Mouse (Mus musculus) midbrain, embryonic 13.5 days (tissue): ENCODE data around the gene Pgam1. TPM values are rescaled to one million over a fixed set of nuclear protein-coding genes. Genes with fewer than 3 reads are reported as not detected.
"Not testable (repeated sequence)": the region's sequence is repeated elsewhere in the genome, so short reads cannot be mapped to it uniquely, and the experiment has no call there.

ENCODE experiments used
- ATAC-seq: fragments of 200-750 bp; cut with Nextera tagmentation; 2 replicates; pipeline ENCODE4 v1.8.0; 2017; ENCODE audit warnings: mild to moderate bottlenecking, moderate TSS enrichment, moderate library complexity
- H3K27ac ChIP-seq: fragments of 300-500 bp; sonication (generic); 2 replicates; pipeline ENCODE4 v1.5.1; 2015; ENCODE audit warnings: inconsistent platforms, mild to moderate bottlenecking, moderate library complexity
- H3K27me3 ChIP-seq: fragments of 300-500 bp; sonication (generic); 2 replicates; pipeline ENCODE4 v1.6.1; 2015; ENCODE audit warnings: mild to moderate bottlenecking, inconsistent platforms
- H3K36me3 ChIP-seq: fragments of 300-500 bp; sonication (generic); 2 replicates; pipeline ENCODE4 v1.6.1; 2015; ENCODE audit warnings: mild to moderate bottlenecking, inconsistent platforms
- H3K4me1 ChIP-seq: fragments of 300-500 bp; sonication (generic); replicated peaks from 2 replicates; pipeline ENCODE4 v1.6.1; 2015; ENCODE audit warnings: inconsistent platforms
- H3K4me2 ChIP-seq: fragments of 300-500 bp; sonication (generic); replicated peaks from 2 replicates; pipeline ENCODE4 v1.6.1; 2015; ENCODE audit warnings: moderate library complexity, mild to moderate bottlenecking, inconsistent platforms
- H3K4me3 ChIP-seq: fragments of 300-500 bp; sonication (generic); replicated peaks from 2 replicates; pipeline ENCODE4 v1.5.1; 2015; ENCODE audit warnings: mild to moderate bottlenecking, inconsistent platforms
- H3K9ac ChIP-seq: fragments of 300-500 bp; sonication (generic); replicated peaks from 2 replicates; pipeline ENCODE4 v1.6.1; 2015; ENCODE audit warnings: mild to moderate bottlenecking, inconsistent platforms
- H3K9me3 ChIP-seq: fragments of 300-500 bp; sonication (generic); 2 replicates; pipeline ENCODE4 v1.6.1; 2016; ENCODE audit warnings: mild to moderate bottlenecking, inconsistent platforms
- WGBS: fragments of 180-500 bp; shearing (Covaris S2); methylation state at CpG from one replicate; pipeline ENCODE4 v1.1.7; 2015; 5-methylcytosine and 5-hydroxymethylcytosine counted together
- polyA plus RNA-seq: library from polyadenylated mRNA; unstranded; fragments of >200 nt; fragmentation: Nextera tagmentation; extraction: Ambion mirVana; gene quantifications from 2 replicates; pipeline ENCODE4 v1.2.1, GENCODE M21; 2015

Pgam1 gene
- polyA plus RNA-seq, 1 experiment from 2014 or later: 453 TPM

- H3K4me2 ChIP-seq: peak overlapping the region; percentile 86
These were observed 2.3 kb downstream of the Pgam1 start for GRCm38 (mm10) chr19:41913774-41914591.

GRCm38 (mm10) chr19:41914592-41914882, 2.8 kb downstream of the Pgam1 start:
- H3K27ac ChIP-seq, H3K9ac ChIP-seq, H3K4me3 ChIP-seq, H3K27me3 ChIP-seq, H3K9me3 ChIP-seq, ATAC-seq: not testable (repeated sequence)
- Histone ChIP-seq H3K4me2 (peak overlapping the region; percentile 86; the same call in 1 of the 2 replicates), H3K36me3 (peaks cover 32% of the 10 kb centered on the region), H3K4me1 (peaks cover 26% of the 10 kb centered on the region)

More at GRCm38 (mm10) chr19:41913774-41914591, 2.3 kb downstream of the Pgam1 start:
- no peak for ATAC-seq
- Histone ChIP-seq H3K9ac (peak overlapping the region; percentile 93), H3K4me1 (peaks cover 26% of the 10 kb centered on the region), H3K9me3 (no peaks in the 10 kb centered on the region), H3K27ac (0 out of 2 replicates have a peak overlapping the region, but pooled peaks have one; percentile 15), H3K4me3 (peak overlapping the region; percentile 90), H3K36me3 (peaks cover 26% of the 10 kb centered on the region), H3K27me3 (no peaks in the 10 kb centered on the region)
- 26% methylated on average over 6 of the region's 6 CpGs for WGBS

- Histone ChIP-seq H3K4me2 (no peak overlapping the region), H3K9me3 (no peaks in the 10 kb centered on the region), H3K36me3 (peaks cover 37% of the 10 kb centered on the region), H3K27ac (no peak overlapping the region), H3K4me1 (peaks cover 26% of the 10 kb centered on the region), H3K9ac (no peak overlapping the region), H3K4me3 (no peak overlapping the region), H3K27me3 (no peaks in the 10 kb centered on the region)
- 95% methylated on average over 3 of the region's 3 CpGs for WGBS
- ATAC-seq: no peak
These were observed 3.6 kb downstream of the Pgam1 start for GRCm38 (mm10) chr19:41915294-41915693.

GRCm38 (mm10) chr19:41916853-41917252, 5.1 kb downstream of the Pgam1 start:
- WGBS: 92% methylated on average over 4 of the region's 4 CpGs

GRCm38 (mm10) chr19:41919471-41919870, 7.7 kb downstream of the Pgam1 start:
- Histone ChIP-seq H3K4me1 (peaks cover 6% of the 10 kb centered on the region), H3K36me3 (peaks cover 65% of the 10 kb centered on the region), H3K4me2 (no peak overlapping the region), H3K9me3 (no peaks in the 10 kb centered on the region), H3K27ac (no peak overlapping the region), H3K9ac (no peak overlapping the region), H3K27me3 (no peaks in the 10 kb centered on the region), H3K4me3 (no peak overlapping the region)
- WGBS: 80% methylated on average over 4 of the region's 4 CpGs
- no peak for ATAC-seq

More at GRCm38 (mm10) chr19:41916853-41917252, 5.1 kb downstream of the Pgam1 start:
- Histone ChIP-seq H3K27ac (no peak overlapping the region), H3K9ac (no peak overlapping the region), H3K4me3 (no peak overlapping the region), H3K9me3 (no peaks in the 10 kb centered on the region), H3K27me3 (no peaks in the 10 kb centered on the region), H3K4me1 (peaks cover 26% of the 10 kb centered on the region), H3K4me2 (no peak overlapping the region), H3K36me3 (peaks cover 42% of the 10 kb centered on the region)
- ATAC-seq: no peak

GRCm38 (mm10) chr19:41920412-41921067, 8.8 kb downstream of the Pgam1 start:
- ATAC-seq: no peak
- Histone ChIP-seq H3K9me3 (no peaks in the 10 kb centered on the region), H3K27me3 (no peaks in the 10 kb centered on the region), H3K27ac (no peak overlapping the region), H3K4me2 (no peak overlapping the region), H3K9ac (no peak overlapping the region), H3K36me3 (peaks cover 71% of the 10 kb centered on the region), H3K4me1 (no peaks in the 10 kb centered on the region), H3K4me3 (no peak overlapping the region)
- WGBS: 79% methylated on average over 5 of the region's 5 CpGs

GRCm38 (mm10) chr19:41932686-41933085, 21.0 kb downstream of the Pgam1 start:
- under 1% methylated on average over 28 of the region's 28 CpGs for WGBS
- H3K27me3 ChIP-seq: no peaks in the 10 kb centered on the region
- peaks cover 28% of the 10 kb centered on the region for H3K36me3 ChIP-seq
- H3K4me1 ChIP-seq: peaks cover 28% of the 10 kb centered on the region
- H3K4me2 ChIP-seq: peak overlapping the region; percentile 85
- H3K4me3 ChIP-seq: peak overlapping the region; percentile 86
- H3K9ac ChIP-seq: peak overlapping the region; percentile 79
- H3K27ac ChIP-seq: peak overlapping the region; percentile 48
- no peaks in the 10 kb centered on the region for H3K9me3 ChIP-seq
- no peak; the same call in 1 of the 2 replicates for ATAC-seq

GRCm38 (mm10) chr19:41933179-41934086, 21.7 kb downstream of the Pgam1 start, which contains the start of the genes Exosc1 and Zdhhc16:
TSS of gene Exosc1 (minus strand) at chr19:41933423.
TSS of gene Zdhhc16 (plus strand) at chr19:41933480.
- under 1% methylated on average over 47 of the region's 47 CpGs for WGBS
- H3K9ac ChIP-seq: peak within 1 kb of the TSS; percentile 85
- H3K27ac ChIP-seq: peak within 1 kb of the TSS; percentile 51
- peak; percentile 100 for ATAC-seq
- H3K4me2 ChIP-seq: peak within 1 kb of the TSS; percentile 85
- peaks cover 28% of the 10 kb centered on the region for H3K36me3 ChIP-seq
- no peaks in the 10 kb centered on the region for H3K27me3 ChIP-seq
- H3K4me3 ChIP-seq: peak within 1 kb of the TSS; percentile 86
- H3K4me1 ChIP-seq: peaks cover 28% of the 10 kb centered on the region
- no peaks in the 10 kb centered on the region for H3K9me3 ChIP-seq

- no peak for ATAC-seq
- H3K9ac ChIP-seq: peak overlapping the region; percentile 85
- 23% methylated on average over 6 of the region's 6 CpGs for WGBS
- H3K27me3 ChIP-seq: no peaks in the 10 kb centered on the region
- peaks cover 28% of the 10 kb centered on the region for H3K4me1 ChIP-seq
- peak overlapping the region; percentile 75 for H3K4me2 ChIP-seq
- H3K9me3 ChIP-seq: no peaks in the 10 kb centered on the region
- peak overlapping the region; percentile 86 for H3K4me3 ChIP-seq
- H3K36me3 ChIP-seq: peaks cover 30% of the 10 kb centered on the region
- no peak overlapping the region for H3K27ac ChIP-seq
These were observed 22.4 kb downstream of the Pgam1 start for GRCm38 (mm10) chr19:41934124-41934523.

GRCm38 (mm10) chr19:41935921-41936320, 24.2 kb downstream of the Pgam1 start:
- no peak for ATAC-seq
- Histone ChIP-seq H3K27ac (no peak overlapping the region), H3K9me3 (no peaks in the 10 kb centered on the region), H3K9ac (no peak overlapping the region), H3K4me3 (no peak overlapping the region), H3K4me1 (peaks cover 28% of the 10 kb centered on the region), H3K27me3 (no peaks in the 10 kb centered on the region), H3K4me2 (no peak overlapping the region), H3K36me3 (peaks cover 35% of the 10 kb centered on the region)
- WGBS: 95% methylated on average over 1 of the region's 1 CpGs

- Histone ChIP-seq H3K27ac (no peak overlapping the region), H3K4me2 (no peak overlapping the region), H3K9ac (no peak overlapping the region), H3K27me3 (no peaks in the 10 kb centered on the region), H3K4me3 (no peak overlapping the region), H3K36me3 (peaks cover 61% of the 10 kb centered on the region), H3K9me3 (no peaks in the 10 kb centered on the region), H3K4me1 (peaks cover 19% of the 10 kb centered on the region)
- WGBS: 93% methylated on average over 5 of the region's 5 CpGs
- no peak for ATAC-seq
These were observed 26.8 kb downstream of the Pgam1 start for GRCm38 (mm10) chr19:41938539-41938938.
